Mouse (Mus musculus) stomach, embryonic 15.5 days (tissue): ENCODE measurements at regions not wholly inside any gene's neighbourhood (a gene's known extent, or its start where the extent isn't known, plus 50 kb on each side); places are given as distances from the start of the nearest gene placed in this dataset.
"Not testable (repeated sequence)": the region's sequence is repeated elsewhere in the genome, so short reads cannot be mapped to it uniquely, and the experiment has no call there.

ENCODE experiments used
- ATAC-seq: fragments of 200-750 bp; cut with Nextera tagmentation; 2 replicates; pipeline ENCODE4 v1.8.0; 2017; ENCODE audit warnings: low read depth, moderate number of reproducible peaks, moderate TSS enrichment; ENCODE audit not compliant: insufficient read depth, low FRiP score
- H3K27ac ChIP-seq: fragments of 300-500 bp; sonication (generic); 2 replicates; pipeline ENCODE4 v1.5.1; 2015; ENCODE audit warnings: mild to moderate bottlenecking, inconsistent platforms
- H3K27me3 ChIP-seq: fragments of 300-500 bp; sonication (generic); replicated peaks from 2 replicates; pipeline ENCODE4 v1.6.1; 2015; ENCODE audit warnings: inconsistent platforms
- H3K36me3 ChIP-seq: fragments of 300-500 bp; sonication (generic); 2 replicates; pipeline ENCODE4 v1.6.1; 2015; ENCODE audit warnings: inconsistent platforms
- H3K4me1 ChIP-seq: fragments of 300-500 bp; sonication (generic); 2 replicates; pipeline ENCODE4 v1.6.1; 2015; ENCODE audit warnings: inconsistent platforms
- H3K4me2 ChIP-seq: fragments of 300-500 bp; sonication (generic); 2 replicates; pipeline ENCODE4 v1.6.1; 2015; ENCODE audit warnings: mild to moderate bottlenecking, inconsistent platforms
- H3K4me3 ChIP-seq: fragments of 300-500 bp; sonication (generic); replicated peaks from 2 replicates; pipeline ENCODE4 v1.5.1; 2015; ENCODE audit warnings: inconsistent platforms
- H3K9ac ChIP-seq: fragments of 300-500 bp; sonication (generic); 2 replicates; pipeline ENCODE4 v1.6.1; 2015; ENCODE audit warnings: inconsistent platforms
- H3K9me3 ChIP-seq: fragments of 300-500 bp; sonication (generic); 2 replicates; pipeline ENCODE4 v1.6.1; 2016; ENCODE audit warnings: inconsistent platforms
- WGBS: fragments of 180-500 bp; shearing (Covaris S2); methylation state at CpG from one replicate; pipeline ENCODE4 v1.1.7; 2015; 5-methylcytosine and 5-hydroxymethylcytosine counted together

DNA sequence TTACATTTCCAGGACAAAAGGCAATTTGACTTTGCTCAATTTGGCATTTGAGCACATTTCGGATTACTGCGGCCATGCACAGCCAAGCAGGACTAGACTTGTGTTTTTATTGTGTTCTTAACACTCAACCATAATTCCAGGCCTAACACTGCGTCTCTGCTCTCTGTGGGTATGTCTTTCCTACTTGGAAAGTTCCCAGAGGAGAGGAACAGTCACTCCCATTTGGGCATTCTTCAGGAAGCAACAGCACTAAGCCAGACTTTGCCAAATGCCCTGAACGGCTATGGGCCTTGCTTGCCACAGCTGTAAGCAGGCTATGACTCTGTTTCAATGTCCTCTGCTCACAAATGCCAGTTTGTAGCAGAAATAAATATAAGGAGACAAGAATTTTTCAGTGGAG is 56.5 kb upstream of the Pdk3 start:
- Histone ChIP-seq H3K4me2 (no peak overlapping the region), H3K9me3 (no peaks in the 10 kb centered on the region), H3K4me3 (no peak overlapping the region), H3K27ac (no peak overlapping the region), H3K27me3 (0 out of 2 replicates have a peak, but pooled peaks cover 7% of the 10 kb centered on the region), H3K4me1 (no peaks in the 10 kb centered on the region), H3K9ac (no peak overlapping the region), H3K36me3 (no peaks in the 10 kb centered on the region)
- no peak for ATAC-seq
- 81% methylated on average over 4 of the region's 4 CpGs for WGBS

DNA sequence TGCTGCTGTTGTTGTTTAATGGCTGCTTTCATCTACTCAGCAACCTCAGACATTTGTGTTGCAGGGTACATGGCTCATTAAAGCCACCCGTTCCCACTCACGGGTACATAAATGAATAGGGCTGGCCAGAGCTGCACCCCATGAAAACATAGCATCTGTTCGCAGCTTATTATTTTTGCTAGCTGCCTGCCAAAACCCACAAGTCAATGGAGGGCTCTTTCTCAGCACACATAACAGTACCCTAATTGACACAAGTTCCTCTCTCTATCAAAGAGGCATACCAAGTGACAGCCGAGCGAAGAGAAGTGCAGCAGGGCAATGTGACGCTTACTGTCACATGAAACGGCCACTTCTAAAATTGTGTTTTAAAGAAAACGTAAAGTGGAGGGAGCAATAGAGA is 57.0 kb upstream of the Pdk3 start:
- H3K9ac ChIP-seq: no peak overlapping the region
- H3K4me3 ChIP-seq: no peak overlapping the region; the same call in 1 of the 2 replicates

GRCm38 (mm10) chrX:93889394-93890042 is 57.5 kb upstream of the Pdk3 start:
- Histone ChIP-seq H3K4me1 (no peaks in the 10 kb centered on the region), H3K36me3 (no peaks in the 10 kb centered on the region), H3K27ac (no peak overlapping the region), H3K4me2 (peak overlapping the region; percentile 48), H3K27me3 (0 out of 2 replicates have a peak, but pooled peaks cover 7% of the 10 kb centered on the region), H3K4me3 (peak overlapping the region; percentile 35; the same call in 1 of the 2 replicates), H3K9ac (no peak overlapping the region), H3K9me3 (no peaks in the 10 kb centered on the region)
- no peak for ATAC-seq
- 37% methylated on average over 13 of the region's 13 CpGs for WGBS

More for the DNA sequence above, 57.0 kb upstream of the Pdk3 start:
- H3K36me3 ChIP-seq: no peaks in the 10 kb centered on the region
- H3K27ac ChIP-seq: no peak overlapping the region
- no peak for ATAC-seq
- H3K4me1 ChIP-seq: no peaks in the 10 kb centered on the region
- H3K27me3 ChIP-seq: 0 out of 2 replicates have a peak, but pooled peaks cover 7% of the 10 kb centered on the region
- 87% methylated on average over 8 of the region's 8 CpGs for WGBS
- H3K9me3 ChIP-seq: no peaks in the 10 kb centered on the region
- peak overlapping the region; percentile 48; the same call in 1 of the 2 replicates for H3K4me2 ChIP-seq

DNA sequence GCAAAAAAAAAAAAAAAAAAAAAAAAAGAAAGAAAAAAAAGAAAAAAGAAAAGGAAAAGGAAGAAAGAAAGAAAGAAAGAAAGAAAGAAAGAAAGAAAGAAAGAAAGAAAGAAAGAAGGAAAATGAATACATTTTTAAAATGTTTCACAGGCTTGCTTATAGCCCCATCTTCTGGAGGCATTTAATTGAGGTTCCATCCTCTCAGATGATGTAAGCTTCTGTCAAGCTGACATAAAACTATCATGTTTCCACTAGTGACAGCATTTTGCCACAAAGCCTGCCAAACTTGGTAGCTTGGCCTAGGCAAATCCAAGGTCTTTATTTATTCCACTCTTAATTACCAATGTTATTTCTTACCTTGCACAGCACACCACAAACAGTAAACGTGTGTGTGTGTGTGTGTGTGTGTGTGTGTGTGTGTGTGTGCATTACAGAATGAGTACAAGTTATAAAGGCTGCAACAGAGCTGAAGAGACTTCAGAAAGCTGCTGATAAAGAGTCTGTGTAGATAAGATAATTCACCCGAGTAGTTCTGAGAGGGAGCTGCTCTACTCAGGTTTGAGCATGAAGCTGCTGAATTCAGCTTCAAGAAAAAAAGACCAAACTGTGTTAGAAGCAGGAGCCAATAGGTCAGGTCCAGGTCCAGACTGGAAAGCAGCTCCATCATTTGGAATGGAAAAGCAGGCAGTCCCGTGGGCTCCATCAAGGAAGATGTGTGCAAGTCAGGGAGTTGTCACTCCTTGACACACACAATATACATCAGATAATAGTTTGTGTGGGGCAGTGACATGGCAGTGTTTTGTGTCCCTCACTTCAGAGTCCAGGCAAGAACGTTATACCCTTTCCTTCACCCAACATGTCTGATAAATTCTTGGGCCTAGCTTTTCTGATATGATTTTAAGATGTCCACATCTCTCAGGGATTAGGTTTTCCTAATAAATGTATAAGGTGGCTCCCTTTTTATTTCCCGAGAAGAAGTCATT is 65.1 kb upstream of the Pdk3 start:
- H3K4me3 ChIP-seq: no peak overlapping the region
- WGBS: 56% methylated on average over 5 of the region's 5 CpGs
- no peak for ATAC-seq

DNA sequence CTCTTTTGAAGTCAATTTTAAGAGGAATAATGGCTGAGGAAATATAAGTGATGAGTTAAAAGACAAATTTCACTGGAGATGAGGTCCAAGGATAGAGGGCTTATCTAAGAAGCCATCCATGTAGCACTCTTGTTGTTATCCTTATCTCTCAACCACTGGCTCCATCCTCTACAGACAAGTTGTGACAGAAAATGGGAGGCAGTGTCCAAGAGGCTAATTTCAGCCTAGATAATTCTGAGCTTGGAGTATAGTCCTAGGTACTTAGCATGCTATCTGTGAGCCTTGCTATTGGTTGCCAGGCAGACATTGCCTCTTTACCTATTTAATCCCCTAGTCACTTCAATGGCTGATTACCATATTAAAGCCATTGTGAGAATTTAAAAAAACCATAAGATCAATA is 65.2 kb upstream of the AU015836 start:
- no peaks in the 10 kb centered on the region for H3K36me3 ChIP-seq
- H3K27ac ChIP-seq: no peak overlapping the region
- H3K4me2 ChIP-seq: no peak overlapping the region
- H3K9me3 ChIP-seq: no peaks in the 10 kb centered on the region
- H3K9ac ChIP-seq: no peak overlapping the region
- H3K27me3 ChIP-seq: no peaks in the 10 kb centered on the region
- no peaks in the 10 kb centered on the region for H3K4me1 ChIP-seq
- no peak overlapping the region for H3K4me3 ChIP-seq
- ATAC-seq: no peak

More for the DNA sequence above, 65.1 kb upstream of the Pdk3 start:
- Histone ChIP-seq H3K27me3 (0 out of 2 replicates have a peak, but pooled peaks cover under 1% of the 10 kb centered on the region), H3K4me1 (no peaks in the 10 kb centered on the region), H3K9ac (no peak overlapping the region), H3K4me2 (no peak overlapping the region), H3K27ac (no peak overlapping the region), H3K9me3 (no peaks in the 10 kb centered on the region), H3K36me3 (no peaks in the 10 kb centered on the region)

DNA sequence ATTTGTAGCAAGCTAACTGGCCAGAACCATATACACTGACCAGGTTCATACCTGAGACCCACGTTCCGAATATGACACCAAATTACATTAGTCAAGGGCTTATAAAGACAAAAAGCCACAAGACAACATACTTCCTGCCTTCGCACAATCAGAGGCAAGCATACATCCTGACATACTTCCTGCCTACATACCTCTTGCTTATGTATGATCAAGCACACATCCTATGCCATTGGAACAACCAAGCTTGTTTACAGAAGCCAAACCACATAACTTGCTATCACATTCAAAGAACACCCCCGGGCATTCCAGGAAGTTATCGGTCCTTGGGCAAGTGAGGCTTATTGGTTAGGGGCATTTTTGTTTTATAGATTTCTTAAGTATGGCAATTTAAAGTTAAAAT is 62.9 kb upstream of the AU015836 start:
- Histone ChIP-seq H3K4me1 (no peaks in the 10 kb centered on the region), H3K9me3 (no peaks in the 10 kb centered on the region), H3K4me3 (no peak overlapping the region), H3K4me2 (no peak overlapping the region), H3K36me3 (no peaks in the 10 kb centered on the region), H3K9ac (no peak overlapping the region), H3K27ac (no peak overlapping the region), H3K27me3 (no peaks in the 10 kb centered on the region)
- 75% methylated on average over 5 of the region's 5 CpGs for WGBS
- ATAC-seq: no peak

GRCm38 (mm10) chrX:93911087-93911840 is 57.2 kb upstream of the AU015836 start:
- Histone ChIP-seq H3K4me1 (no peaks in the 10 kb centered on the region), H3K9me3 (no peaks in the 10 kb centered on the region), H3K36me3 (no peaks in the 10 kb centered on the region), H3K4me2 (peak overlapping the region; percentile 49), H3K9ac (no peak overlapping the region), H3K4me3 (0 out of 2 replicates have a peak overlapping the region, but pooled peaks have one; percentile 19), H3K27ac (no peak overlapping the region), H3K27me3 (no peaks in the 10 kb centered on the region)
- WGBS: 30% methylated on average over 21 of the region's 21 CpGs
- peak; percentile 71; the same call in 1 of the 2 replicates for ATAC-seq

DNA sequence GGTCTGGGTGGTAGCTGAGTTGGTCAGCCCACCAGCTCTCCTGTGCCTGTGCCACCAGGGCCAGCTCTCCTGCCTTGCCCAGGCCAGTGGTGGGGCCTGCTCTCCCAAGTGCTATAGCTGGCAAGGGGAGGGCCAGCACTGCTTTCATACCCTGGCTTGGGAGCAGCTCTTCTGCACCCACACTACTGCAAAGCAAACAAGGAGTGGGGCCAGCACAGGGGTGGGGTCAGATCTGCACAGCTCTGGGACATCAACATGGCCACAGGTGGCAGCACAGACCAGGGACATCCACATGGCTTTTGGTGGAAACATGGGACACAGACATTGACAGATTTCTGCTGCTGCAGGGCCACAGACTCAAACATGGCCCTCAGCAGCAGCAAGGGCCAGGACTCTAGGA is 52.9 kb upstream of the AU015836 start:
- H3K9ac ChIP-seq: no peak overlapping the region
- H3K27ac ChIP-seq: no peak overlapping the region
- no peaks in the 10 kb centered on the region for H3K9me3 ChIP-seq
- H3K4me2 ChIP-seq: no peak overlapping the region
- H3K4me3 ChIP-seq: no peak overlapping the region
- no peaks in the 10 kb centered on the region for H3K36me3 ChIP-seq
- ATAC-seq: 0 out of 2 replicates have a peak, but pooled peaks have one; percentile 60
- H3K27me3 ChIP-seq: no peaks in the 10 kb centered on the region
- no peaks in the 10 kb centered on the region for H3K4me1 ChIP-seq

- not testable (repeated sequence) for ATAC-seq, H3K4me3 ChIP-seq, H3K36me3 ChIP-seq, H3K27ac ChIP-seq, H3K27me3 ChIP-seq, H3K9me3 ChIP-seq, H3K4me2 ChIP-seq, H3K4me1 ChIP-seq, H3K9ac ChIP-seq
- WGBS: 57% methylated on average over 3 of the region's 3 CpGs
Observed at GRCm38 (mm10) chrX:93917367-93917766, 51.1 kb upstream of the AU015836 start.
